Mouse (Mus musculus): ENCODE measurements around the gene Syt6. TPM values are rescaled to one million over a fixed set of nuclear protein-coding genes. Genes with fewer than 3 reads are reported as not detected.

The Syt6 gene
- polyA plus RNA-seq, 1 experiment from 2014 or later = 1.7 TPM

DNA sequence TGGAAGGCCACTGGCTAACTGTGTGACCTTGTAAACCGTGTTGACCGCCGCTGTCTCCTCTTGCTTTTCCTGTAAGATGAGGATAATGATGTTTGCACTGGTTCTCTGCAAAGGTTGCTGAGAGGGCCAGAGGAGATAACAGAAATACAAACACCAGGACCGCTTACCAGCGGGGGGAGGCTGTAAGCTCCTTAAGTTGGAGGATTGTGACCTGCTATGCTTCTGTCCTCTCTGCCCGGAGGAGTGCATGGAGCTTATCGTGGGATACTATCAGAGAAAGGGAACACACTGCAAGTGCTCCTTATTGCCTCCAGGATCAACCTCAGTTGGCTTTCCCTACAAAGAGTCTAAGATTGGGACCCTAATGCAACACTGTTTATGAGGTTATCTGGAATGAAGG is 97.7 kb downstream of the Syt6 start:
- Histone ChIP-seq H3K36me3 (ENCODE audit: control insufficient read depth, insufficient read depth, low read length) (no peaks in the 10 kb centered on the region), H3K9ac (ENCODE audit: low read depth, low read length) (no peak overlapping the region), H3K4me3 (ENCODE audit: low read depth, low read length) (no peak overlapping the region), H3K4me1 (ENCODE audit: control insufficient read depth, insufficient read depth, low read length) (no peaks in the 10 kb centered on the region), H3K4me2 (ENCODE audit: low read depth, low read length) (no peak overlapping the region), H3K27me3 (replicated peaks; ENCODE audit: control insufficient read depth, insufficient read depth, low read length) (no peaks in the 10 kb centered on the region), H3K27ac (replicated peaks; ENCODE audit: low read depth, low read length) (no peak overlapping the region), H3K9me3 (ENCODE audit: control insufficient read depth, low read length) (no peaks in the 10 kb centered on the region)
- DNase-seq (ENCODE audit: low spot score) (no peak), ATAC-seq (ENCODE audit: low read depth) (no peak)
- 48% methylated on average over 7 of the region's 7 CpGs for WGBS

GRCm38 (mm10) chr3:103678811-103679210 is 103.8 kb downstream of the Syt6 start:
- WGBS = 13% methylated on average over 6 of the region's 6 CpGs
- Histone ChIP-seq H3K4me3 (ENCODE audit: low read depth, low read length) (no peak overlapping the region), H3K27ac (replicated peaks; ENCODE audit: low read depth, low read length) (no peak overlapping the region), H3K9ac (ENCODE audit: low read depth, low read length) (no peak overlapping the region), H3K4me1 (ENCODE audit: control insufficient read depth, insufficient read depth, low read length) (peaks cover 8% of the 10 kb centered on the region; the same call in 1 of the 2 replicates), H3K9me3 (ENCODE audit: control insufficient read depth, low read length) (no peaks in the 10 kb centered on the region), H3K36me3 (ENCODE audit: control insufficient read depth, insufficient read depth, low read length) (no peaks in the 10 kb centered on the region), H3K4me2 (ENCODE audit: low read depth, low read length) (no peak overlapping the region), H3K27me3 (replicated peaks; ENCODE audit: control insufficient read depth, insufficient read depth, low read length) (no peaks in the 10 kb centered on the region; the same call in 1 of the 2 replicates)
- DNase-seq (ENCODE audit: low spot score) (no peak), ATAC-seq (ENCODE audit: low read depth) (no peak)

GRCm38 (mm10) chr3:103682473-103682872 is 107.4 kb downstream of the Syt6 start:
- Histone ChIP-seq H3K27me3 (replicated peaks; ENCODE audit: control insufficient read depth, insufficient read depth, low read length) (no peaks in the 10 kb centered on the region; the same call in 1 of the 2 replicates), H3K4me3 (ENCODE audit: low read depth, low read length) (no peak overlapping the region), H3K4me1 (ENCODE audit: control insufficient read depth, insufficient read depth, low read length) (peaks cover 8% of the 10 kb centered on the region; the same call in 1 of the 2 replicates), H3K36me3 (ENCODE audit: control insufficient read depth, insufficient read depth, low read length) (no peaks in the 10 kb centered on the region), H3K4me2 (ENCODE audit: low read depth, low read length) (no peak overlapping the region), H3K9me3 (ENCODE audit: control insufficient read depth, low read length) (no peaks in the 10 kb centered on the region), H3K9ac (ENCODE audit: low read depth, low read length) (no peak overlapping the region), H3K27ac (replicated peaks; ENCODE audit: low read depth, low read length) (no peak overlapping the region)
- DNase-seq (ENCODE audit: low spot score) (no peak), ATAC-seq (ENCODE audit: low read depth) (no peak)
- 49% methylated on average over 4 of the region's 4 CpGs for WGBS

GRCm38 (mm10) chr3:103683234-103683965 is 108.4 kb downstream of the Syt6 start:
- ATAC-seq (ENCODE audit: low read depth) (no peak), DNase-seq (ENCODE audit: low spot score) (no peak)
- Histone ChIP-seq H3K36me3 (ENCODE audit: control insufficient read depth, insufficient read depth, low read length) (no peaks in the 10 kb centered on the region), H3K9ac (ENCODE audit: low read depth, low read length) (no peak overlapping the region), H3K4me1 (ENCODE audit: control insufficient read depth, insufficient read depth, low read length) (peaks cover 8% of the 10 kb centered on the region; the same call in 1 of the 2 replicates), H3K9me3 (ENCODE audit: control insufficient read depth, low read length) (no peaks in the 10 kb centered on the region), H3K4me2 (ENCODE audit: low read depth, low read length) (peak overlapping the region; percentile 42), H3K27ac (replicated peaks; ENCODE audit: low read depth, low read length) (no peak overlapping the region), H3K27me3 (replicated peaks; ENCODE audit: control insufficient read depth, insufficient read depth, low read length) (no peaks in the 10 kb centered on the region; the same call in 1 of the 2 replicates), H3K4me3 (ENCODE audit: low read depth, low read length) (no peak overlapping the region)
- WGBS = 5% methylated on average over 20 of the region's 21 CpGs

DNA sequence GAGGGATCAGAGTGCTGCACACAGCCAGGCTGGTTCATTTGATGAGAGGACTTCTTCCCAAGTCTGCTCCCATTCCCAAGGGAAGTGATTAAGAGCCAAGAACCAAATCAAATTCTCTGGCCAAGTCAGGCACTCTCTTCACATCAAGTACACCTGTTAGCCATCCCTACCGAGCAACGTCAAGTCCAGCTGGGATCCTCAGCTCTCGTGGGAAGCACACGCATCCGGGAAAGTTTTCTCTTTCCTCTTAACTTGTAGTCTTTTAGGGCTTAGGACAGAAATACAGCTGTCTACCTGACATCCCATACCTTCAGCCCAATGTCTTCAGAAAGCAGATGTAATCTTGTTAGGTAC is 108.9 kb downstream of the Syt6 start:
- no peaks in the 10 kb centered on the region for H3K9me3 ChIP-seq (ENCODE audit: control insufficient read depth, low read length)
- no peaks in the 10 kb centered on the region for H3K36me3 ChIP-seq (ENCODE audit: control insufficient read depth, insufficient read depth, low read length)
- ATAC-seq (ENCODE audit: low read depth) (no peak), DNase-seq (ENCODE audit: low spot score) (no peak)
- no peak overlapping the region for H3K9ac ChIP-seq (ENCODE audit: low read depth, low read length)
- WGBS = 21% methylated on average over 5 of the region's 5 CpGs
- H3K4me3 ChIP-seq (ENCODE audit: low read depth, low read length) = no peak overlapping the region
- no peak overlapping the region for H3K27ac ChIP-seq (replicated peaks; ENCODE audit: low read depth, low read length)
- H3K27me3 ChIP-seq (replicated peaks; ENCODE audit: control insufficient read depth, insufficient read depth, low read length) = no peaks in the 10 kb centered on the region; the same call in 1 of the 2 replicates
- H3K4me2 ChIP-seq (ENCODE audit: low read depth, low read length) = no peak overlapping the region
- H3K4me1 ChIP-seq (ENCODE audit: control insufficient read depth, insufficient read depth, low read length) = peaks cover 8% of the 10 kb centered on the region; the same call in 1 of the 2 replicates

- Histone ChIP-seq H3K27ac (replicated peaks; ENCODE audit: low read depth, low read length) (no peak overlapping the region), H3K4me1 (ENCODE audit: control insufficient read depth, insufficient read depth, low read length) (no peaks in the 10 kb centered on the region), H3K27me3 (replicated peaks; ENCODE audit: control insufficient read depth, insufficient read depth, low read length) (no peaks in the 10 kb centered on the region), H3K9ac (ENCODE audit: low read depth, low read length) (no peak overlapping the region), H3K36me3 (ENCODE audit: control insufficient read depth, insufficient read depth, low read length) (no peaks in the 10 kb centered on the region), H3K9me3 (ENCODE audit: control insufficient read depth, low read length) (no peaks in the 10 kb centered on the region), H3K4me3 (ENCODE audit: low read depth, low read length) (no peak overlapping the region), H3K4me2 (ENCODE audit: low read depth, low read length) (no peak overlapping the region)
- ATAC-seq (ENCODE audit: low read depth) (no peak), DNase-seq (ENCODE audit: low spot score) (no peak)
- WGBS = 74% methylated on average over 1 of the region's 1 CpGs
These were observed 114.0 kb downstream of the Syt6 start for GRCm38 (mm10) chr3:103689043-103689442.

DNA sequence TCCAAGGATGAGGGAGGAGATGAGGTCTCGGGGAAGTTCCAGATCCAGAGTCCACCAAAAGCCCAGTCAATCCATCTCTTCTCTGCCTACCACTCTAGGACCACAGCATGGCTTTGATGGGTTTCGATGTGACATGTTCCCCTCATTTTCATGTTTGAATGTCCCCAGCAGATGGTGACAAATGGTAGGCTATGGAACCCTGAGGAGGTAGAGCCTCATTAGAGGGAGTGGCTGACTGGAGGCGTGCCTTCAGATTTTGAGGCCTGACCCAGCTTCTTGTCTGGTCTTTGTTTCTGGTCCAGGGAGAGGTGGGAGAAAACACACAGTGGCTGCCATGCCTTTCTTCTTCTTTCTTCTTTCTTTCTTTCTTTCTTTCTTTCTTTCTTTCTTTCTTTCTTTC is 115.5 kb downstream of the Syt6 start:
- 80% methylated on average over 3 of the region's 3 CpGs for WGBS
- H3K4me2 ChIP-seq (ENCODE audit: low read depth, low read length) = no peak overlapping the region
- no peaks in the 10 kb centered on the region for H3K4me1 ChIP-seq (ENCODE audit: control insufficient read depth, insufficient read depth, low read length)
- H3K9me3 ChIP-seq (ENCODE audit: control insufficient read depth, low read length) = no peaks in the 10 kb centered on the region
- H3K9ac ChIP-seq (ENCODE audit: low read depth, low read length) = no peak overlapping the region
- no peak overlapping the region for H3K4me3 ChIP-seq (ENCODE audit: low read depth, low read length)
- no peaks in the 10 kb centered on the region for H3K36me3 ChIP-seq (ENCODE audit: control insufficient read depth, insufficient read depth, low read length)
- ATAC-seq (ENCODE audit: low read depth) (no peak), DNase-seq (ENCODE audit: low spot score) (peak; percentile 34)
- H3K27me3 ChIP-seq (replicated peaks; ENCODE audit: control insufficient read depth, insufficient read depth, low read length) = no peaks in the 10 kb centered on the region
- no peak overlapping the region for H3K27ac ChIP-seq (replicated peaks; ENCODE audit: low read depth, low read length)
